Mouse (Mus musculus): Measurements from ENCODE around the gene Pifo. TPM values are rescaled to one million over a fixed set of nuclear protein-coding genes. Genes with fewer than 3 reads are reported as not detected.
A peak's percentile ranks its signal among the peaks of the same experiment; 100 is the strongest.
"Not testable (repeated sequence)": the region's sequence is repeated elsewhere in the genome, so short reads cannot be mapped to it uniquely, and the experiment has no call there.

Pifo gene
- total RNA-seq (2021): not detected

GRCm38 (mm10) chr3:106014546-106014945, at the start of gene Pifo:
Pifo (minus strand) TSS chr3:106014646.
- DNase-seq: no peak

- DNase-seq: no peak
Observed at GRCm38 (mm10) chr3:106057966-106058365, 43.5 kb upstream of the Pifo start.

DNA sequence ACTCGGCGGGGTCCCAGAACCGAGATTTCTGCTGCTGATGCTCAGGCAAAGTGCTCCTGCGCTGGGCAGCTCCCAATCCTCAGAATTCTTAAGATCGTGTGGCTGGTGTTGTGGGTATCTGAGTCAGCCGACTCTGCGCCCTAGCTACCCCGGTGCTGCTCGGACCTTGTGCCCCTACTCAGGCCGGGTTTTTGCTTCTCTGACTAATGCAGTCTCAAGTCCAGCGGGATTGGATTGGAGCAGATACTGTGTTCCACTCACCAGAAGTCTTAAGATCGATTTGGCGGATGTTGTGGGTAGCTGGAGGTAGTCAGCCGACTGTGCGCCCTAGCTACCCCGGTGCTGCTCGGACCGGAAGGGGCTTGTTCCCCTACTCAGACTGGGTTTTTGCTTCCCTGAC, 37.5 kb upstream of the Pifo start:
- DNase-seq: no peak

GRCm38 (mm10) chr3:106040306-106040705, 25.9 kb upstream of the Pifo start:
- no peak for DNase-seq

- DNase-seq: no peak
Observed at GRCm38 (mm10) chr3:106032781-106033180, 18.3 kb upstream of the Pifo start, which contains the start of gene Chil5. Chil5 (minus strand) TSS chr3:106032814.

- no peak for DNase-seq
Observed at GRCm38 (mm10) chr3:106024135-106024534, 9.7 kb upstream of the Pifo start.

DNA sequence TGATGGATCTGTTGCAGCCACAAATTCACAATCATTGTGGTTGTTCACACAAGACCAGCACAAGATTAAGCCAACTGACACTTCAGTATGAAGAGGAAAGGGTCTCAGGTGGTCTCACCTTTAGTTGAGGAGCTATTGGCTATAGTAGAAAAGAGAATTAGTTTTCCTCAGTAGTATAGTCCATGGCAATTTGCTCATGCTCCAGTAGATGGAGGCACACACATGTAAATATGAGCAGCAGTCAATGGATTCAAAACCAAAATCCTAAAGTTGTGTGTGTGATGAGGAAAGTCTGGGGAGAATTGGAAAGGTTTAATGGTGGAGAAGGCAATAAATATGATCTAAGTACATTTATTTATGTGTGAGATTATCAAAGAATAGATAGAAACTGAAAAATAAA, 7.4 kb upstream of the Pifo start:
- DNase-seq: no peak

DNA sequence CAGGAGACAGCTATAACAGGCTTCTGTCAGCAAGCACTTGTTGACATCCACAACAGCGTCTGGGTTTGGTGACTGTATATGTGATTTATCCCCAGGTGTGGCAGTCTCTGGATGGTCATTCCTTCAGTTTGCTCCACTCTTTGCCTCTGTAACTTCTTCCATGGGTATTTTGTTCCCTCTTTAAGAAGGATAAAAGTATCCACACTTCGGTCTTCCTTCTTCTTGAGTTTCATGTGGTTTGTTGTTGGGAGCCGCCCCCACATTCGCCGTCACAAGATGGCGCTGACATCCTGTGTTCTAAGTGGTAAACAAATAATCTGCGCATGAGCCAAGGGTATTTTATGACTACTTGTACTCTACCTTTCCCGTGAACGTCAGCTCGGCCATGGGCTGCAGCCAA, 11.1 kb downstream of the Pifo start:
- DNase-seq: not testable (repeated sequence)

DNA sequence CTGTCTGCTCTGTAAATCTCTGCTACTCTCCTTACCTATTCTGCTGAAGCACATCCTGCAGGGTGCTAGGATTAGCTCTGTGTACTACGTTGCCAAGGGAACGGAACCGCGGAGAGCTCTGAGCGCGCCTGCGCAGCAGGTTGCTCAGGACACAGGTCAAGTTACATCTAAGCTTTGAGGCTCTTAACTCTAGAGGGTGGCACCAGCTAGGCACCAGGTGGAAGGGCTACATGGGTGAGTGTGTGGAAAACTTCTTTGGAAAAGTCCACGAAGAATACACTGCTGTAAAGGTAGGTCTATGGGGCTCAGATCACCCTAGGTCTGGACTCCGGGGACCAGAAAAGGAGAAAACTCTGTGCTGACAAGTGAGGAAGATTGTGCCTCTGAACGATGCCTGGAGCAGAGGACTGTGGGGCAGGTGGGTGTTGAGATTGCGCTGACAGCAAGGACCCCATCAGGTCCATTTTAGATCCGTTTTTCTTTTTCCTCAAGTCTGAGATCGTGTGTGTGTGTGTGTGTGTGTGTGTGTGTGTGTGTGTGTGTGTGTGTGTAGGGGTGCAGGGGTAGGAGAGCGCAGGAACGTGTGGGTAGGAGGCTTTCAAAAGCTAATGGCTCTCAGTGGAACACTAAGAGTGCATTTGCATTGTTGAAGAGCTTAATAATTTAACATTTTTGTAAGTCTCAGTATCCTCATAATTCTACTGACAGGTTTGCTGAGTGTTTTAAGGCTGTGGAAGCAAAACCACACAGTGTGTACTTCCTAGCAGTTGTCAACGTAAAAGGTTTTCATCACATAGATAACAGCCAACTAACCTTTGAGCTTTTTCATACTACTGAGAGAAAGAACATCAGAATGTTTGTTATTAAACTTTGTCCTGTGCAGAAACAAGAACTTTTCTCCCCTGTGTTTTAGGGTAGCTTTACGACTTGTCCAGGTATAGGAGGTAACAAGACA, 12.8 kb downstream of the Pifo start:
- DNase-seq: no peak

GRCm38 (mm10) chr3:106000707-106001375, 13.6 kb downstream of the Pifo start:
- no peak for DNase-seq

GRCm38 (mm10) chr3:105994730-105995129, 19.7 kb downstream of the Pifo start:
- no peak for DNase-seq

- DNase-seq: peak; percentile 65
Observed at GRCm38 (mm10) chr3:105991653-105992283, 22.7 kb downstream of the Pifo start.

DNA sequence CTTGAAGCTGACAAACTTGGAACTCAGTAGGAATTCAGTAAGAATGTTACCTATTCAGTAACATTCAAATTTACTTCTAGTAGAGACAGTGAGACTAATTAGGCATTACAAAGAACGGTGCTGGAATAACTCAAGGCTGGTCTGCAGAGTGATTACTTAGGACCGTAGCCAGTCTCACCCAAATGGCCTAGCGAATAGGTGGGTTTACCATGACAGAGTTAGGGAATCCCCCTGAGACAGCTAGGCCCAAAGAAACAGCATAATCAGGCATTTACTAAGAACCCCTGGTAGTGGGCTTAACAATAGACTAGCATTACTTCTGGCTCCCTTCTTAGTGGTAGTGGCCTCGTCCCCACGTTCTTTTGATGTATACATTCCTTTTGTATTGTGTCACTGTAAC, 24.8 kb downstream of the Pifo start:
- not testable (repeated sequence) for DNase-seq

- no peak for DNase-seq
Observed at GRCm38 (mm10) chr3:105974174-105974573, 40.3 kb downstream of the Pifo start.

DNA sequence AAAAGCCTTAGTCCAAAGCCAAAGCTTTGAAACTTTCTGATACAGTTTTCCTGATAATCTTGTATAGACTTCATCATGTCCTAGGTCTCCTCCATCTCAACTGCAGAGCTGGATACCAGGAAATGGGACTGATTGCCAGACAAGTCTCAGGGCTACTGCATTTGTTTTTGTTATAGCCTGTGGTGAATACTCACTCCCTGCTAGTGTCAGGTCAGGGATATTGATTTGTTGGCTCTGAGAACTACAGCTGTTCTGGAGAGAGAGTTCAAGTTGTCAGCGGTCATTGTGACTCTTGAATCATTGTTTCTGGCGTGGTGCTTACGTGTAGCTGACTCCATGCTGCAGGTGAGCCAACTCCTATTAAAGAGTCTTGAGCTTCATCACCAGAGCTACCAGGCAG, 41.0 kb downstream of the Pifo start, which contains the start of gene Ovgp1:
Gene Ovgp1 (plus strand): TSS at position 301 of the 400 bp plus-strand sequence.
- no peak for DNase-seq

GRCm38 (mm10) chr3:105971831-105972446, 42.5 kb downstream of the Pifo start:
- DNase-seq: no peak

GRCm38 (mm10) chr3:105960700-105961099, 53.7 kb downstream of the Pifo start:
- no peak for DNase-seq

- DNase-seq: no peak
Observed at GRCm38 (mm10) chr3:105959999-105960398, 54.4 kb downstream of the Pifo start, which contains the start of gene Atp5f1. Atp5f1 (minus strand) TSS chr3:105960099.

DNA sequence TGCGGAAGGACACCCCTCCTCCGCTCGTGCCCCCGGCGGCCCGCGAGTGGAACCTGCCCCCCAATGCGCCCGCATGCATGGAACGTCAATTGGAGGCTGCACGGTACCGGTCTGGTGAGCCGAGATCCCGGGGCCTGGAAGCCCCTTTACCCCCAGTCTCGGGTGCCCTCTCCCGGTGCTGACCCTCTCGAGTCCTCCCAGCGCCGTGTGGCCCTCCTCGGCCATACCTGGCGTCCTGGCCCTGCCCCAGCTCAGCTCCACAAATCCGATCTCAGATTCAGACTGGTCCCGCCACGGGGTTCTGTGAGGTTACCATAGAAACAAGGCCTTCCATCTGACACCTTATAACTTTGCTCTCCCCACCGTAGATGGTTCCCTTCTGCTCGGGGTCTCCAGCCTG, 54.9 kb downstream of the Pifo start:
- no peak for DNase-seq

DNA sequence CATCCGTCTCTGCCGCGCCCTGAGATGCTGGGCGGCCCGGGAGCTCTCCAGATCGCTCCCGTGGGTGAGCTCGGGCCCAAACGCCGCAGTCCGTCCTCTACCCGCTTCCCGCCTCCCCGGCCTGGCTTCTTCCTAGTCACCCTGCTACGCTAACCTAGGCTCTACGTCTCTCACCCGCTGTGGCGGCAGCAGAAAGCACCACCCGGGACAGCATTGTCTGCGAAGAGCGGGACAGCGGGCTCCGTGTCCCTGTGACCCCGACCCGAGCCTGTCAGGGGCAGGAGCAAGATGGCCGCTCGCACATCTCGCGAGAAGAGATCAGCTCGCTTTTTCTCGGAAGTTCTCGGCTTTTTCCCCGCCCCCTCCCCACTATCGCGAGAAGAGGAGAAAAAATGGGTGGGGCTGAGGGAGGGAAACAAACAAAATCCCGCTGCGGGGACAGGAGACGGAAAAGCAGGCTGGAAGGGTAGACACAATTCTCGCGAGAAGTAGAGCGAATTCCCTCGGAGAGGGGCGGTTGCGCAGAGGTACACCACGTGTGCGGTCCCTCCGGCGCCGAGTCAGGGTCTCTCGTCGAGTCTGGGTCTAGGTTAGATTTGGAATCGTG, 55.4 kb downstream of the Pifo start, which contains the start of gene Wdr77:
Gene Wdr77 (plus strand): TSS at position 396 of the 607 bp plus-strand sequence.
- DNase-seq: peak; percentile 97

DNA sequence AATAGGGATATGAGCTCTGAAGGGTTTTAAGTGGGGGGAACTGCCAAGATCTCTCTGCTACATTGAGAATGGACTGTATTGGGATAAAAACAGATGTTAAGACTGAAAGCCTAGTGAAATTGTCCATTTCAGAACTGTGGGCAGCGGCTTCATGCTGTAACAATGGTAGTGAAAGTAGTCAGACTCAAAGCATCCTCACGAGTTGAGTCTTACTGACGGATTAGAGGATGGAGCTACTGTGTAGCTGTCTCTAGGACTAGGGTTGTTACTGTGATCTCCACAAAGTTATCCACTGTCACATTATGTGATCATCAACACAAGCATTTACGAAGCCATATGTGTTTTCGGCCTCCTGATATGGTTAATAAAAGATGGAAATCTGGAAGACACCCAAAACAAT, 56.2 kb downstream of the Pifo start:
- no peak for DNase-seq

GRCm38 (mm10) chr3:105957235-105957634, 57.2 kb downstream of the Pifo start:
- no peak for DNase-seq
